Mouse (Mus musculus) CH12F3 (cell line): ENCODE results near the gene Nav1.

Source experiments
- in situ Hi-C: fragments of 300-500 bp; cut with MboI; formaldehyde crosslinking; loops from 2 replicates; pipeline ENCODE4 v1.14.3; 2020; ENCODE audit warnings: low sequenced_read_pairs

Nav1 gene

DNA sequence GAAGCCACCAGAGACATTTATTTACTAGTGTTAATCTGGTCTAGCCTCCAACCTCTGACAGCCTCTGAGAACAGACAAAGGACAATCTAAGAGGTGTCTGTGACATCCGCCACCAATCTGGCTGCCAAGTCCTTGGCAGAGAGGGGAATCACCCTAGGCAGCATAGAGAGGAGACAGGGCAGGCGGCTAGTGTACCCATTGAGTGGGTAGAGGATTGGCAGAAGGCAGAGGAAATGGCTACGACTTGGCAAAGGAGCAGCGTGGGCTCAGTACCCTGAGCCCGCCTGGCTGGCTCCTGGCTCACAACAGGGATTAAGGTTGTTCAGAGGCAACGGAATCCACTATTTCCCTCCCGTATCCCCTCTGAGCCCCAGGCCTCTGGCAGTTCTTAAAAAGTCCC is 12.0 kb upstream of the Nav1 start:
- in situ Hi-C loops: no loop called here

- in situ Hi-C loops: no loop called here
Observed at GRCm38 (mm10) chr1:135617344-135617743, 10.2 kb upstream of the Nav1 start.

DNA sequence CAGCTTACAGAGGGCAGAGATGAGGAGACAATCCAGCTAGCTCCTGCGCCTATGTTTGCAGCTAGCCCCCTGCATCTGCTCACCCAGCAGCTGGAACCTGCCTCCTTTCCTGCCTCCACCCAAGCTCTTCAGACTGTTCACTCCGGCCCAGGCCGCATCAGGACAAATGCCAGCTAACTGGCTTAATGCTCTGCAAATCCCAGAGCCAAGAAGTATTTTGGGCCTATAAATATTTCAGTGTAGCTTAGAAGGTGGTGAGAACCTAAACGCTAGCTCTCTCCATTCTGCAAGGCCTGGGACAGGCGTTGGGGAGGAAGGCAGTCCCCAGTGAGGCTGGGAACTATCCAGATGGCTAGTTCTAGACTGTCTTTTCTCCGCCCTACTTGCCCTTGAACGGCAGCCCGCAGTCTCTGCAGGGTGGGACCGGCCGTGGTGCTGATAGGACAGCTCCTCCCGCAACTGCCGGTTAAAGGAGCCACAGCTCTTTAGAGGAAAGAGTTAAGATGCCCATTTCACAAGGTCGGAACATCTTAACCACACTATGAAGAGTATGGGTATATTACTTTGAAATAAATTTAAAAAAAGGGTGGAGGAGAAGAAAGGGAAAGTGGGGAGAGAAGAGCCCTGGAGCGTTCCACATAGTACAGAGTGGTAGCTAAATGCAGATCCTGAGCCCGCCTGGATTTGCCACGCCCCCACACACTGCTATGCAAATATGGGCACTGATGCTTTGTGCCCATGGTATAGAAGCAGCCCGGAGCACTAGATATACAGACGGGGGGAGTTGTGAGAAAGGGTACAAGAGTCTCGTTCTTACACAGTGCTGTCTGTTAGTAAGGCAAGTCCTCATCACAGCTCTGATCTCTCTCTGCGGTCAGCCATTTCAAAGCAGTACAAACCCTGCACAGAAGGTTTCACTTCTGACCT is 8.9 kb upstream of the Nav1 start:
- in situ Hi-C loops: no loop called here

- in situ Hi-C loops: no loop called here
Observed at GRCm38 (mm10) chr1:135609621-135610020, 2.5 kb upstream of the Nav1 start.

DNA sequence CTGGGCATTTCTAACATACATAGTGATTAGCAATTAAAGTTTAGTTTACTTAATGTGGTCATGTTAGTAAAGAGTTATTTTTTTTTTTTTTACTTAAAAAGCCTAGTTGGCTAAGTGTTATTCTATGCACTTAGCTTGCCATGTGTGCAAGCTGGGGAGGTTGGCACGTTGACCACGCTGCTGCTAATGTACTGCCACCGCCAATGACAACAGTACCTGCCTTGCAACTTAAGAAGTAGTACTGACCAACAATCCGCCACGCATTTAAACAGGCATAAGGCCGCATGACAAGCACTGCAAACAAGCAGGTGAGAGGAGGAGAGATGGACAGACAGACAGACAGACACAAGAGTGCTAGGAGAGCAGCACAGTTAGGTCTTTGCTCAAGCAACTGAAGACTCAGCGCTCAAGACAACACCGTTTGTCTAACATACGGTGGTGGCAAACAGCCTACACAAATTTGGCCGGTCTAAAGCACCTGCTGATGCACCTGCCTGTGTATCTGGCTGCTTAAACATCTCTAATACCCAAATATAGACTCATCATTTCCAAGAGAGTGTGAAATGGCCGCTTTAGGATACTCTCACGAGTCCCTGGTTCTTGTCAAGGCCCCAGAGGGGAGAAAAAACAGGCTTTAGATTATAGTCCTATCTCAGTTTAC is 610 bp downstream of the Nav1 start:
- in situ Hi-C loops: no loop called here

GRCm38 (mm10) chr1:135605530-135605929 is 1.6 kb downstream of the Nav1 start:
- in situ Hi-C loops: no loop called here

DNA sequence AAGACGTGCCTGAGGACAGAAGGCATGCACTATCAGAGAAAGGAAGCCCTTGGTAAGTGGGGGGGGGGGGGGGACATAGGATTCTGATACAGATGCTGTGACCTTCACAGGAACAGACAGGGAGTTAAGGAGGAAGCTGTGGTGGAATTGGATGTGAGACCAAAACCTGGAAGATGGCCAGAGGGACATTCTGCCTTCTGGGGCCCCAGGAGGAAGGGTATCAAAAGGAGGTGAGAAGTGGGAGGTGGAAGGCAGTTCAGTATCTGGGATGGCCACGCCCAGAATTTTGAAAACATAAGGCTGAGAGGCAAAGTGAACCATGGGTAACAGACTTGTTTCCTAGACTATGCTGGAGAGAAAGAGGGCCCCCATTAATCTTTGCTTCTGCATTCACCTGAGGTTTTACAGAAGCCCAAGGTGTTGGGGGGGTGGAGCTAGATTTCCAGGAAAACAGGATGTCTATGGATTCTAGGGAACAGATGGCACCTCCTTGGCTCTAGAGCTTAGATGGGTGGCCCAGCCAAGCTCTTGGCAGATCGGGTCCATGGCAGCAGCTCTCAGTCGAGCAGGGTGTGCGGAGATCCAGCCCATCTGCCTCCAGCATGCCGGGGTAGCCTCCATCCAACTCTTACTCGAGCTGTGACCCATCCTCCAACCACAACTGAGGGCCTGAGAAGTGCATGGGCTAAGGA is 2.6 kb downstream of the Nav1 start:
- in situ Hi-C loops: no loop called here

GRCm38 (mm10) chr1:135603121-135603870 is 3.8 kb downstream of the Nav1 start:
- in situ Hi-C loops: no loop called here

DNA sequence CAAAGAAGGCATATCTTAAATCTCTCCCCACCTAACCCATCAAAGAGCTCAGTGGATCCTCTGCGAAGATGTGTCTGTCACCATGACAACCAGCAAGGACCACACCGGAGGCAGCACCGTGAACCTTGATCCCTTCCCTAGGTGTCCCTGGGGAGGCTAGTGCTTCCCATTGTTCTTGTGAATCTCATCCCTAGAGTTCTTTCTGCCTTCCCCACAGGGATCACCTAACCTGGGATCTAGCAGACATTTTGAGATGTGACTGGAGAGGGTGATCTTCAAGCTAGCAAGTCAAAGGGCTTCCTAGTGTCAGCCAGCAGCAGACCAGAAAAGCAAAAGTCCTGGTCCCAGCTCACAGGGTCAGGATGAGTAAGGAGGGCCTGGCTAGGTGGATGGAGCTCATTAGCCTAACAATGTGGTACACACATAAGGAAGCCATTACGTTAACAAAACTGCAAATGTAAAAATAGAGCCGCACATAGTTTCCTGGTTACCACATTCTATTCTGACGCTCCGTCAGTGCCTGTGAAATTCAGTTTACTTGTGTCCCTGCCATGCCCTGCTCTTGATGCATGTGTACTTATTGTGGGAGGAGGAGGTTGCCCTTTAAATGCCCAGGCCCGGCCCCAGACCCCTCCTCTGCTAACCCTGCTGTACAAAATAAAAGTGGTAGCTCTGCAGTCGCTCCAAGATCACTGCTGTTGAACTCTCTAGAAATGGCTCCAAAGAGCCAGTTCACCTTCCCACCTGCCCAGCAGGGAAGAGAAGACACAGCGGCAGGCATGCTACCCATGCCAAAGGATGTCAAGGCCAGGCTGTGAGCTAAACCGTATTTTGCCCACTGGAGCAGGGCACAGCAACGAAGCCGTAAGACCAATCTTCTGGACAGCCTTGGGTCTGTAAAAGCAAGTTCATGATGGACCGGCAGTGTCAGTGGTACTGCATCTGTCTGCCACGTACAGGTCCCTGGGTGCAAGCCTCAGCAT is 6.8 kb downstream of the Nav1 start:
- in situ Hi-C loops: no loop called here

DNA sequence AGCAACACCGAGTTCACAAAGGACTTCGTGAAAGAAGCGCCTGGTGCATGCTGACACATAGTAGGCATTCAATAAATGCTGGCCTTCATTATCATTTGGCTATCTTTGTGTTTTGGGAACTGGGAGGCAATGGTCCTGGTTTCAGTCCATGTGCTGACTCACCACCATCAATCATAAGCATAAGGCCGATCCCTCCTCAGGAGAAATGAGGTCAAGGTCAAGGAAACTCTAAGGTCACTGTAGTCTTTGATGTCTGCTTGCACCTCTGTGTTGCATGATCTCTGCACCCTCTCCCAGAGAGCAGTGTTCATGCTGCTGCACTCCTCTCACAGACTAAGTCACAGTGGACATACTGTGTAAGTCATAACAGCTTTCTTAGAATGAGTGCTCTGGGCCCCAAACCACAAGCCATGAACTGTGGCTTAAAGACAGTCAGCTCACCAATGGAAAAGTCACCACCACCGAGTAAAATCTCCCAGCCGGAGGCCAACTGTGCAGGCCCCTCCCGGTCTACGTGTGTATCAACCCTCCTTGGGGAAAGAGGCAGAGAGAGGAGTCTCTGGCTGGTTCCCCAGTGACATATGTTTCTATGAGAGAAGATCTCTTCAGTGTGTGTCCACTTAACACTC is 8.7 kb downstream of the Nav1 start:
- in situ Hi-C loops: no loop called here

DNA sequence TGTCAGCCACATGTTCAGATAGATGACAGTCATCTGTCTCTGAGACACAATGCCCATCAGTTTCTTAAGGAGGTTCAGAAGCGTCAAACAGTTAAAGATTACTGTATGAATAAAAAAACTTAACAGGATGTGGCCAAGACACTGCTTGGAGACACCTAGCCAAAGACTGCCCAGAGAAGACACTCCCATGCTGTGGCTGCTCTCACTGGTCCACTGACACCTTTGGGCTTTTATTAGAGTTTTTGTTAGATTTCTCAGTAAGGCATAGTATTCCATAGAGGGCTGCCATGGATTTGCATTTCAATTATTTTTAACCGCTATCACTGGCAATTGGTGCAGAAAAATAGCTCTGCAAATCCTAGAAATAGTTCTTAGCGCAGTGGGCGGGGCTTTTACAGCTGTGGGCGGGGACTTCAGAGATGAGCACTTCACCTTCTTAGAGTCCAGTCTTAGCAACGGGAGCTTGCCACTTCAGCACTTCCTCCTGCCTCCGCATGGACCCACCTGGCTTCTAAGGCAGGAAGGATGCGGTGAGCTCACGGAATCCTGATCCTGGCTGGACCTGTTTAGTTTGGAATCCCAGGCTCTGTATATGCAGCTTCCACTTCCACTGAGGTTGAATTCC is 12.7 kb downstream of the Nav1 start:
- in situ Hi-C loops: no loop called here

- in situ Hi-C loops: no loop called here
Observed at GRCm38 (mm10) chr1:135593560-135594278, 13.4 kb downstream of the Nav1 start.

DNA sequence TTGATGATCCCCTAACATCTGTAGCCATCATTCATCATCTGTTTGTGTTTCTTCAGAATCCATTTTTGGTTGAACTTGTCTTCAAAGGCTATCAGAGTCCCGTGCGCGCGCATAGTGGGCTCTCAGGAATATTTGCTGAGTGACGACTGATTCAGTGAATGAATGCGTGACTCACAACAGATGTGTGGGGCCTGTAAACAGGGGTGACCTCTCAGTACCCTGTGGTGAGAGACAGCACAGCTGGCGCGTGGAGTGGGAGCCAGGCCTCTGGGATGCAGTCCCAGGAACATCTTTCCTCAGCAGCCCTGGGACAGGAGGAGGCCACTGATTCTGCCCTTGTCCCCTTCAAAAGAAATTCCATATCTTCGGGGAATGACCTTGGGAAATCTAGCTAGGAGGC is 16.3 kb downstream of the Nav1 start:
- in situ Hi-C loops: no loop called here

DNA sequence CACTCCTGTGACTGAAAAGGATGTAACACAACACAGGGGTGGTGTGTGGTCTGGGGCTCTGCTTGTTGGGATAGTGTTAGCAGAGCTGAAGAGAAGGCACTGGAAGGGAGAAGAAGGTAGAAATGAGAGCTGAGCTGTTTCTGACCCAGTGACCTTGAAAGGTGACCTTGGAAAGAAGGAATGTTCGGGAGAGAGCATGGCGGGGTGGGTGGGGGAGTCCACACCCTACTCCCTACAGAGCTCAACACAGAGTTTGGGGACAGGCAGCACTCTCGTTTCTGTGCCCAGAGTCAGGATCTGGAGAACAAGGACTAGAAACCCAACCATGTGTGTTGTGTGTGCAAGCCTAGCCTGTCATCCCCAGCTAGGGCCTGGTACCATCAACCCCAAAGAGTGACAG is 18.1 kb downstream of the Nav1 start:
- in situ Hi-C loops: no loop called here

- in situ Hi-C loops: no loop called here
Observed at GRCm38 (mm10) chr1:135586903-135587302, 20.2 kb downstream of the Nav1 start.

DNA sequence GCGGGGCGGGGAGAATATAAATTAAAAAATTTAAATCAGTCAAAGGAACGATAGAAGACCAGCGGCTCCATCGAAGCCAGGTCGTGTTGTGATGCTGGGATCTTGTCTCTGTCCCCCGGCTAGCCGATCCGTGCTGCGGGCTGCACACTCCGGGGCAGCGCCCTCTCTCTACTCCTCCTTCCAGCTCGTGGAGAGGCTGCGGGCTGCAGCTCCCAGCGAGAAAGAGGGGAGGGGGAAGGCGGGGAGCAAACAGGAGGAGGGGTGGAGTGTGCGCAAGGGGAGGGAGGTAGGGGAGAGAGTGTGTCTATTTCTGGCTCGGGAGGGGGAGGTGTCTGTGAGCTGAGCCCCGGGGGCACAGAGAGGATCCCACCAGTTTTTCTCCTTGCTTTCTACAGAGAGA is 21.5 kb downstream of the Nav1 start:
- in situ Hi-C loops: no loop called here

DNA sequence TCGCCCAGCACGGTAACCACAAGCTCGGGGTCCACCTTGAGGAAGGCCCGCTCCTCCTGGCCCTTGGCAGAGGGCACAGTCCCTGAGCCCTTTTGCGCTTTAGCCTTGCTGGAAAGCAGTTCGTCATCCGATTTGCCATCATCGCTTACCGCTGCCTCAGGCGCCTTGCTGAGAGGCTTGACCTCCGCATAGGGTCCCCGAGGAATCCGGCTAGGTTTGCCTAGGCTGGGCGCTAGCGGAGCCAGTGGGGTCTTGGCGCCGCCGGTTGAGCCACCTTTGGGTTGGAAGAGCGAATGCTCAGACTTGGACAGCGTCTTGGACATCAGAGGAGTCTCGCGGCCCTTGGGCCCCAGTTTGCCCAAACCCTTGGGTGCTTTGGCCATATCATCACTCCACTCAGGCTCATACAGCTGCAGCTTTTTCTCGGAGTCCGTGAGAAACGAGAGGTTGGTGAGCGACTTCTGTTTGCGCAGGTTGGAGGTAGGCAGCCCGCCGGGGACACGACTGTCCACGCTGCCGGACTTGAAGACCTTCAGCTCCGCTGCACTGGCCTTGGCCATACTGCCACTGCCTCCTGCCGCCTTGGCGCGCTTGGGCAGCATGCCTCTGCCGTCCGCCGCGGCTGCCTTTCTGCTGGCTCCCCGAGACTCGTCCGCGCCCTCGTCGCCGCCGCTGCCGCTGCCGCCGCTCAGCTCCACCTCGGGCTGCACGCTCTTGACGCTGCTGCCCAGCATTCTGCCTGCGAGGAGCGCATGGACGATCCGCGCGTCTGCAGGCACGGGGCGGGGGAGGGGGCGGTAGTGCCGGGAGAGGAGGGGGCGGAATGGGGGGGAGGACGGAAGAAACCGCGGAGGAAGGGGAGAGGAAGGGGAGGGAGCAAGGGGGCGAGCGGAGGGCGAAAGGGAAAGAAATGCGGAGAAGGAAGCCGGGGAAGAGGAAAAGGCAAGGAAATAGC is 22.2 kb downstream of the Nav1 start:
- in situ Hi-C loops: no loop called here
